Mouse (Mus musculus) embryo, embryonic 10.5 days (tissue): Measurements from ENCODE around the gene Dolpp1.
A peak's percentile ranks its signal among the peaks of the same experiment; 100 is the strongest.

Experiments
- DNase-seq: peaks from one replicate; pipeline ENCODE4 v3.0.0-alpha.2; 2015; ENCODE audit warnings: low spot score

Gene Dolpp1

DNA sequence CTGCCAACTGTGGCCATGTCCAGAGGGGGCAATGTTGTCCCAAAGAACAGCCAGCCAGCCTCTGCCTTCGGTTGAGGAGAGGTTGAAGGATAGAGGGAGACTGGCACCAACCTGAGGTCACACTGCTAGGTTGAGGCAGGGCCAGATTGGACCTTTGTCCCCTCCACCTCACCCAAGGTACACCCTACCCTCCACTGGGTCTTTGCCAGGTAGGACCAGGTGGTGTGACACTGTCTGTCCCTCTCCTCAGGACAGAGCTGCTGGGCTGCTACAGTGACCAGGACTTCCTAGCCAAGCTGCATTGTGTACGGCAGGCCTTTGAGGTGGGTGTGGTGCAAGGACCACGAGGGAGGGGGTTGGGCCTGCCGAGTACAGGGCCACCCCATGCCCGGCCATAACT is 14.3 kb upstream of the Dolpp1 start:
- DNase-seq = no peak

DNA sequence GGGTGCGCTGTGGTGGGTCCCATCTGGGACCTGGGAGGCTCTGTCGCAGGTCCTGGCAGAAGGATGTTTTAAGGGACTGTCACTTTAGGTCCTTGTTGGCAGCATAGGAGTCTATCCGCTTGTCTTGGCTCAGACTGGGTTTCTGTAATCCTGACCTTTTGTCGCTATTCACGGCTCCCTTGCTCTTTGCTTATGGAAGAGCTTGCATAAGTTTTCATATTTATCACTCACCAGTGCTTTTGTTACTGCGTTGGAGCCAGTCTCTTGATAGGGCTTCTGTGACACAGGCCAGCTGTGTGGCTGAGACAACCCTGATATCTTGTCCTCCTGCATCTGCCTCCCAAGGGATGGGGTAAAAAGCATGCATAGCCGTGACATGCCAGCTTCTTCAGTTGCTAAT is 12.7 kb upstream of the Dolpp1 start:
- no peak for DNase-seq

DNA sequence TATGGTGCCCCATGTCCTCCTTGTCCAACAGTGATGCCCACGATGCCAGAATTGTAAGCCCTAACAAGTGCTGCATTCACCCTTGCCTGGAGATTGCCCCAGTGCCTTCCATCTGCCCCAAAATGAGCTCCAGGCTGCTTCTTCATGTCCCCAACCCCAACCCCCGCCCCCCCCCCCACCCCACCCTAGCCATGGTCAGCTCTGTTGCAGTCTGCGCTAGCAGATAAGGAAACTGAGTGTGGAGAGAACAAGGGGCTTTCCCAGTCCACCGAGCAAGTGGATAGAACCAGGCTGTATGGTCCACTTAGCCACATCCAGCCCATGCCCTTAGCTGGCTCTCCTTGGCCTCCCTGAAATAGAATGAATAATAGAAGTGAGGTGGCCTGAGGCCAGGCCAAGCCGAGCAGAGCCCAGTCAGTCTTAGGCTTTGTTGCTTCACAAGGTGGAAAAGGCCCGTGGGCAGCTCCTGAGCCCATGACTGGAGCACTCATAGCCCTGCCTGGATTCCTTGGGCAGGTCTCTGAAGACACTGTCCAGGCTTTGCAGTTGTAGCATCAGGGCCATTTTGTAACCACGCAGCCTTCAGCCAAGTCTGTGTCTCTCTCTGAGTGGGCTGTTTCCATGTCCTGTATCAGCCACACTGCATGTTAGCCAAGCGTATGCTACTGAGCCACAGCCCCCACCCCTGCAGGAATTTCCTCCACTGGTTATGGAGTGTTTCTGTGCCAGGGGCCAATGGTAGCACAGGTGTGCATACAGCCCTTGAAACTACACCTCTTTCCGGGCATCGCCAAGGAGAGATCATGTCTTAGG is 11.3 kb upstream of the Dolpp1 start:
- DNase-seq = no peak

DNA sequence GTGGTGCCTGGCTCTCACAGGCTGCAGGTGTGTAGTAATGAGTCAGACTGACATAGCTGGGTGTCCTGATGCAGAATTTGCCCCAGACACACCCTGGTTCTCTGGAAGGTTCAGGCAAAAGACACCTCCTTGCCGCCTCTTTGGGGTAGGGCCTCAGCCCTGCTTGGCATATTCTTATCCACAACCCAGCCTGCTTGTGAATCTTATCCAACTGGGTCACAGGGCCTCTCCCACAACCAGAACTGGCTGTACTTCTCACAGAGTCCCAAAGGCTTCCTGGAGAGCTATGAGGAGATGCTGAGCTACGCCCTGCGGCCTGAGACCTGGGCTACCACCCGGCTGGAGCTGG is 10.7 kb upstream of the Dolpp1 start:
- DNase-seq = no peak

DNA sequence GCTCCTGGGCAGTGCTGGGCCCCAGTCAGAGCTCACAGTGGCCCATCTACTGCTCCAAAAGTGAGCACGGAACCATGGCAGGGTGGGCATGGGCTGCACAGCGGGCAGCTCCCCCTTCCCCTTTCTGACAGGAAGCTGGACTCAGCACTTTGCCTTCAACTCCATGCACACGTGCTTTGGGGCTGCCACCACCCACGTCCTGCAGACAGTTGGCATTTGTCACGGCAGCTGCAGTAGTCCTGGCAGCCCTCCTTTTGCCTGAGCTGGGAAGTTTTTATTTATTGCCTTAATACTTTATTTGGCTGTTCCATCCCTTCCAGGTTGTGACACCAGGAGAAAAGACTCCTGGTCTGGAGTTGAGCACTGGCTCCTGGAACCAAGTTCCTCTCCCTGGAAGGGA is 7.2 kb upstream of the Dolpp1 start:
- DNase-seq = no peak

DNA sequence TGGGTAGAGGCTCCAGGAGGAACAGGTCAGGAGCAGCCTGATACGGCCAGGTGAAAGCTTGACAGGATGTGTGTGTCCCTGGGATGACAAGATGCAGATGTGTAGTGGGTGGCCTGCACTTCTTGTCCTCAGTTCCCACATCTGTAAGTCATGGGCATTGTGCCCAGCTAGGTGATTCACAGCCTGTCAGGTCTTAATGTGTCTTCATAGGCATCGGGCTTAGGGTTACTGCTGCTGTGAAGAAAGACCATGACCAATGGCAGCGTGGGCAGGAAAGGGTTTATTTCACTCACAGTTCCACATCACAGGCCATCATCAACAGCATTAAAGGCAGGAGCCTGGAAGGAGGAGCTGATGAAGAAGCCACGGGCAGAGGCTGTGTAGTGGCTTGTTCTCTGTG is 6.5 kb upstream of the Dolpp1 start:
- no peak for DNase-seq

DNA sequence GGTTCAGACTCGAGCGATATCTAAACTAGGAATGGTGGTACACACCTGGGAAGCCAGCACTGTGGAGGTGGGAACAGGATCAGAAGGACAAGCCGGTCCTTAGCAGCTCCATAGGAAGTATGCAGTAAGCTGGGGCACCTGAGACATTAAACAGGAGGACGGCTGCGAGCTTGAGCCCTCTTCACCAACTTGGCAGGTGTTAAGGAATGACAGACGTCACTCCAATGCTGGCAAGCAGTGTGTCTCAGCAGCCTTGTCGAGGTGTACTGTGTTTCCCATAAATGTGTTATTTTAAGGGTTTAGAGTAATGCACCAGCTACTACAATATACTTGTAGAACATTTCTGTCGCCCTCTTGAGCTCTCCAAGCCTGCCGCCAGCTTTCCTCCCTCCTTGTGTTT is 5.1 kb upstream of the Dolpp1 start:
- no peak for DNase-seq

DNA sequence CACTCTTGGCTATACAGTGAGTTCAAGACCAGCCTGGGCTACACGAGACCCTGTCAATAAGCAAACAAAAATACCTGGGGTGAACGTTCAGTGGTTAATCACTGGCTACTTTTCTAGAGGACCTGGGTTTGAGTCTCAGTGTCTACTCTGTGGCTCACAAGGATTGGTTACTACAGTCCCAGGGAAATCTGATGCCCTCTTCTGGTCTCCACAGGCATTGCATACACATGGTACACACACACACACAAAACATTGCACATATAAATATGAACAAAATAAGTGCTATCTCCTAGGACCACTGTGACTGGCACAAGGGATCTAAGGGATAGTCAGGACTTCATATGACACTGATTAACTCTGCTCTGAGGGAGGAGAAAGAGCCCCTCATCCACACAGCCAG is 3.1 kb upstream of the Dolpp1 start:
- DNase-seq = no peak

DNA sequence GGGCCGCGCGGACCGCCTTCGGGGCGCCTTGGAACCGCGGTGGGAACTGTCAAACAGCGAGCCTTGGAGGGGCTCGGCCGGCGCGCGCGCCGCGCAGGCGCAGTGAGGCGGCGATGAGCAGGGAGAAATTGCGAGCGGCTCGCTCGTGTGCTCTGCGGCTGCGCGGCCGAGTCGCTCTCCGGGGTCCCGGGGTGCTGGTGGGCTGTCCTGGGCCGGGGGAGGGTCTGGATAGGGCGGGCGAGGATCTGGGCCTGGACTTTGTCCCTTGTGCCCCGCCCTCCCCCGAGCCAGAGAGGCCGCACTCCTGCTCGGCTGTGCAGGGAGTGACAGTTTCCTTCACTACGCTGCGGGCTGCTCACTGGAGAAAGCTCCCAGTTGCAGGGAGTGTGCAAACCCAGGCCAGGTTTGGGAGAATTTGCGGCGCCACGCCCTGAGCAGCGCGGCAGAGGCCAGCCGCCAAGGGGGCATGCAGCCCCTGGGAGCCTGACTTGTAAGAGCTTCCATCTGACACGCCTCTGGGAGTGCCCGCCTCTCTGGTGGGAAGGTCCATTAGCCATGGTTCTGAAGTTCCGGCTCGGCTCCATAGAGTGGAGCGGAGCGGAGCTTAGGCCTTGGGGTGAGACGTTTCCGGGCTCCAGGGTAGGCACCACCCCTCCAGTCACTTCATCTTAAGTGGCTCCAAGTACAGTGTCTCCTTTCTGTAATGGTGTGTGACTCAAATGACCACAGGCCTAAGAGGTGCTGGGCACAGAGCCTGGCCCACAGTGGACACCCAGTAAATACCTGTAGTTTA is 719 bp downstream of the Dolpp1 start:
- DNase-seq = peak; percentile 88

DNA sequence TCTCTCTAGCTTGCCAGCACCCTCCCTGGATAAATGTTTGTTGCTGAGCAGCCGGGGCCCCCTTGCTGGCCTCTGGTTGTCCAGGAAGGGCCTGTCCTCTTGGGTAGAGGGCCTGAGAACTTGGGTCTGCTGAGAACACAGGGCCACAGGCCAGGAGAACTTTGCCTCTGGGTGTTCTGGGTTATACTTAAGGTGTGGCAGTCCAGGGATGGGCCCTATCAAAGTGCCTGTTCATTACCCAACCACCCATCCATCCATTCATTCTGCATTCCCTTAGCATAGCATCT is 1.3 kb downstream of the Dolpp1 start:
- no peak for DNase-seq

DNA sequence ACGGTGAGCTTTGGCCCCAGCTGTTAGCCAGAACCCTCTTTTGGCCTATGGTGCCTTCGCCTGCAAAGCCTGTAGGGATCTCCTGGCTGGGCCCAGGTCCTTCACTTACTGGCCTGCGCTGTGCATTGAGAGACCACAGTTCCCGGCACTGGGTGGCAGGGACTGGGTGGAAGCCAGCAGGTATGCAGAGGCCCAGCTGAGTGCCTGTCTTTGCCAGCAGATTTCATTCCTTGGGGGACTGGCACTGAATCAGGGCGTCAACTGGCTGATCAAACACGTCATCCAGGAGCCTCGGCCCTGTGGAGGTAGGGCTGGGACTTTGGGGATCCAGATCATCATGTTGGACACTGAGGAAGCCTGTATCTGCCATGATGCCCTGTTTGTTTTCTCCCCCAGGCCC is 3.7 kb downstream of the Dolpp1 start:
- DNase-seq = no peak

DNA sequence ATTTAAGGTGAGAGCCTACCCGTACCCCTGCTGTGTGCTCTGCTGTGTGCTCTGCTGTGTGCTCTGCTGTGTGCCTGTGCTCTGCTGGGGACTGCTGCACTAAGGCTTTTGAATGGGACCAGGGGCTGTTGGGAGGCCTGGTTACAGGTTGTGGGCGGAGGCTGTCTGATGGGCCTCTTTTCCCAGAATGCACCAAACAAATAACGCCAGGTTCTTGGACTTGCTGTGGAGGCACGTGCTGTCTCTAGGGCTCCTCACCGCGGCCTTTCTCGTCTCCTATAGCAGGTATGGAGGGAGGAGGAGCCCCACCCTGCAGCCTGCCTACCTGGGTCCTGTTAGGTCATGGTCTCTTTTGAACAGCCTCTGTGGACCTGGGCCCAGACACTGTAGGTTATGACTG is 4.2 kb downstream of the Dolpp1 start:
- no peak for DNase-seq

DNA sequence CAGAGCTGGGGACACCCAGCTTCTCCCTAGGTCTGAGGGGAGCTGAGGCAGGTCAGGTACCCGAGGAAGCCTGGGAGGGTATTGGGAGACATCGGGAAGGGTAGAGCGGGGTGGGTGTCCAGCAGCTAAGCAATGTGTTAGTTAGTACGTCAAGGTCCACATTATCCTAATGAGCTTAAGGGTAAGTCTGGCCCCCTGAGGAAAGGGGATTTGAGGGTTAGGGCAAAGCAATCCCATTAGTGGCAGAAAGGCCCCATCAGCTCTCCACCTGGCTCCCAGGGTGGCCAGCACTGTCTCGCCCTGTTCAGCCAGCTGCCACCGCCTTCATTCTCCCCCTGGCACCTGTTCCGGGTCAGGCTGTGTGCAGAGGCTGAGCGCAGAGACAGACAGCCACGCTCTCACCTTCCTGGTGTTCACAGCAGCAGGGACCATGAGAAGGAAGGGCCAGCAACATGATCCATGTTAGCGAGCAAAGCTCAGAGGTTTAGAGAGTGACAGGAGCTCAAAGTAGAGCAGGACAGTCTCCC is 6.0 kb downstream of the Dolpp1 start:
- DNase-seq = no peak

DNA sequence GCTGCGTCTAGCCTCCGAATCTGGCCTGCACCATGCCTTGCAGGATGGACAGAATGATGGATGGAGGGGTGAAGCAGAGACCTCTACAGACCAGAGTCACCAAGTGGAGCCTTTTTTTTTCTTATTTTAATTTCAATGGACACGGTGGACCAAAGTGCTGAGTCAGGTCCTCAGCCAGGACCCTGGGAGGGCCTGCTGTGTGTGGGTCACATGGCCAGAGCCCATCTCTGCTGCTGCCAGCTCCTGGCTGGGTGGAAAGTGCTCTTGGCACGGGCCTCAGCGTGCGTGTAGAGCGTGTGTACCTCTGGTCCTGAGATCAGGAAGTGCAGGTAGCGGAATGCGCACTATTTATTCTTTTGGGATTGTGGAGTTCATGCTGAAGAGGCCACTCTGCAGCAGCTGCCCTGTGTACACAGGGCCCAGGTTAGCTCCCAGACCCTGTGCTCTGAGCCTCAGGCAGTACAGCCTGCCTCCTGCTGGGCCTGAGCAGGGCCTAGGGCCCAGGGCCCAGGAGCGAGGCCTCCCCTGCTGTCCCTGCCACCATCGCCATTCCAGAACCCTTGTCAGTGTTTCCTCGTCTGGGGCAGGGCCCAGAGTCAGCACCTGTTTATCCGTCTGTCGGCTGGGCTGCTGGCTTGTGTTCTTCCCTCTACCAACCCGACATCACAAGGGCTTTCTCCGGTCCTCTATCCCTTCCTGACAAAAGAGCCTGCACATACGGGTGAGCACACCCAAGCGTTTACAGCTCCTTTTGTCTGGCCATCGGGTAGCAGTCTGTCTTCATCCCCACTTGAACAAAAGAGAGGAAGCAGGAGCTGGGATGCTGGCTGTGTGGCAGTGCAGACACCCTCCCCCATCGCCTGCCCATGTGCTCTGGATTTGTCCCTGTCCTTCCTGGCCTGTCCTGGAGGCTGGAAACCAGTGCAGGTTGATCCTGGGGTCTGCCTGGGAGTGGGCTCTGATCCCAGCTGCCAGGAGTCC is 7.4 kb downstream of the Dolpp1 start:
- DNase-seq = peak; percentile 68

DNA sequence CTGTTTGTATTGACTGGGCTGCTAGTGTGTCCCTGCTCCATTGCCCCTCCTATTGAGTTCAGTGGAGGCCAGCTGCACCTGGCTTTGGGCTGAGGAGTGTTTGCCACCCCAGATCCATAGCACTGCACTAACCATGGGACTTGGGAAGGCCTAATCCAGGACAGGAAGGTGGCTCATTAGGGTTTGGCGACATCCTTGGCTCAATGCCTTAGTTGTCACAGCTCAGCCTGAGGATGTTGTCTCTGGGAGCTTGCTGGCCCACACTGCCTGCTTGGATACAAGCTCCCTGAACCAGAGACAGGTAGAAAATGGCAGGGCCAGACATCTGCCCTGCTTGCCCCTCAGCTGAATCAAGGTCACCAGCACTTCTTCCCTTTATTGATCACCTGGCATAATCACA is 9.5 kb downstream of the Dolpp1 start:
- DNase-seq = no peak

DNA sequence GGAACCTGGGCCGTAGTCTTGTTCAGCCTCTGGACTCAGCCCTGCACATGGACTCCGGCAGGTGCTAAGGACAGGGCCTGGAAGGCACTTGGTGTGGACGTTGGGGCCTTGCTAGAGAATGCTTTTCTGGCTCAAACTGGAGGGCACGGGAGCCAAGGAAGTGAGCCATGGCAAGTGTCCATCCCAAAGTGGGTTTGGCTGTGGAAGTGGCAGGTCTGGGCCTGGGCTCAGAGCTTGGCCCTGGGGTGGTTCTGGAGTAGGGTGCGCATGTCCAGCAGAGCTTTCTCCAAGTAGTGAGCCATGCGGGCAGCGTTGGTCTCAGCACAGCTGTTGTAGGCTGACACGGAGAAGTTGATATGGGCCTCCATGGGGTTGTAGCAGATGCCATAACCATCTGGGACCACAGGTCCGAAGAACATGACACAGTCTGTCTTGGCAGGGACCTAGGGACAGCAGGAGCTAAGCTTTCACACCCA is 10.3 kb downstream of the Dolpp1 start:
- DNase-seq = no peak

DNA sequence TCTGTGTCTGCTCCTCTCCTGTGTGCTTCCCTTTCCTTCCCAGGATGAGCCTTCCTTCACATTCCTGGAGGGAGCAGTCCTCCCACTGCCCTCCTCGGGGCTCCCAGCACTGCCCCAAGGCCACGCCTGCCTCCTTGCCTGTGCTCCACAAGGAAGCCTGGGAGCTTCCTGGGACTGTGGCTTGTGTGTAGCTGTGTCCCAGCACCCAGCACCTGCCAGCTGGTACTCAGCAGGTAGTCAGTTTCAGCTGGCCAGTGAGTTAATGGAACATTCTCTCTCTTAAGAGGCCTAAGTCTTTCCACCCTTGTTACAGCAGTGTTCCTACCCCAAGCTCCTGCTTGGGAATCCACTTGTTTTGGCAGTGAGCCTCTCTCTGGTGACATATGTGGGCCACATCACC is 10.8 kb downstream of the Dolpp1 start:
- DNase-seq = no peak

DNA sequence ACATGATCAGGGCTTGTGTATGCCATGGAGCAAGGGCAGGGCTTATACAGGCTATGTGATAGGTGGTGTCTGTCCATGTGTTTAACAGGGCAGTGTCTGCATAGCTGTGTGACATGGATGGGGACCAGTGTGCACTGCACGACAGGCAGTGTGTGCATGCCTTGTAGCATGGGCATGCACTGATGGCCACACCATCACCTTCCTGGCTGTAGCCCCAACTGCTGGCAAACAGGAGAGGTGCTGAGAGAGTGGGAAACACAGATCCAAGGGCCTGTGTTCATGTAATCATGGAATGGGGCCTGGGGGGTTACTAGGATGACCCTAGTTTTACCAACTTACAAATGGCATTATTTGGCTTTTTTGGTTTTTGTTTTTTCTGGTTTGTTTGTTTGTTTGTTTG is 11.8 kb downstream of the Dolpp1 start:
- DNase-seq = no peak

DNA sequence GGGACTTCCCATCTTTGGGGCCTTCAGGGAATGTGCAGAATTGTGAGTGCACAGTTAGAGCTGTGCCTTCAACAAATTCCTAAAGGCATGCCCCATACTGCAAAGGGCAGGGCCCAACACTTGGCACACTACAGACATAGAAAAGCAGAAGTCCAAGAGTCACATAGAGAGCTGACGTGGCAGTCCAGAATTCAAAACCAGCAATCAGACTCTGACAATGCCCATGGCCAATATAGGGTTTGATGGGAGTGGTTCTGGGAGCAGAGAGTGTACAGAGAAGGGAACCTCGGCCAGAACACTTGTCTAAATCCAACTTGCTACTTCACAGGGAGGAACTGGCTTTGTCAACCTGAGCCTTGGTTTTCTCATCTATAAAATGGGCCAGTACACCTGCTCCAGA is 15.2 kb downstream of the Dolpp1 start:
- no peak for DNase-seq

DNA sequence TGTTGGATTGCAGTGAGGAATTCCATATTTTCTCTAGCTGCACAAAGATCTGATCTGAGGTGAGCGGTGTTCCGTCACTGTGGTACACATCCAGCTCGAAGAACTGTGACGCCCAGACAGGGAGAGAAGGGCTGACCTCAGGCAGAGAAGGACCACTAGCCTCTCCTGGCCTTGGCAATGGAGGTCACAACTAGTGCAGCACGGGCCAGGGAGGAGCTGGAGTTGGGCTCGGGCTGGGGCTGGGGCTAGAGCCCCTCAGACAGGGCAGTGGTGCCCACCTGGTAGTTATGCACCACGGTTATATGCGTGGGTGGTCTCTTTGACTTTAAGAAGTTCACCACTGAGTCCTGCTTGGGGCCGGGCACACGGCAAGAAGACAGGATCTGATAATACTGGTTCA is 15.7 kb downstream of the Dolpp1 start:
- DNase-seq = no peak

DNA sequence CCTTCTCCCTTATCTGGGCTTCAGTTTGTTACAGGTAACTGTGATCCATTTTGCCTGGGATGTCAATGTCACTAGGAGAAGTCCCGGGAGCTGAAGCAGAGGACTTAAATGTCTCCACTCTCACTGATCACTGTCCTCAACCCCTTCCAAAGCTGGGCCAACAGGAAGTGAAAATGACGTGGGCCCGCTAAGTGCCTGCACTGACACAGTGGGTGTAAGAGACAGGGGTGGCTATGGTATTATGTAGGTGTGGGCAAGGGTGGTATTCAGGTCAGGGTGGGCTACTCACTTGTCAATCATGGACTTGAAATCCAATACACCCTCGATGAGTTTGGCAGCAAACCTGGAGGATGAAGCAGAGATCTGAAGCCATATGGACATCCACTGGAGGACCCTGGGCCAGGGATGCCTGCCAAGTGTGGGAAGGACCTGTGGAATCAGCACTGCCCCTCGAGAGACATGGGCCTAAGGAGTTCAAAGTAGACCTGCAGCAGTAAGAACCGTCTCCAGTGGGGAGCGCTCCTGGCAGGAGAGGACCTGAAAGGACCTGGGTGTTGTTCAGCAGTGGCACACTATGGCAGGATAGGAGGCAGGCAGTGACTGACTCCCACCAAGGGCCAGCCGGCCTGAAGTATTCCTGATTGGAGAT is 16.5 kb downstream of the Dolpp1 start:
- no peak for DNase-seq
